Mouse (Mus musculus): Measurements from ENCODE around the gene Olfr90. TPM values are rescaled to one million over a fixed set of nuclear protein-coding genes. Genes with fewer than 3 reads are reported as not detected.
A peak's percentile ranks its signal among the peaks of the same experiment; 100 is the strongest.

Olfr90 gene
- polyA plus RNA-seq, 1 experiment from 2014 or later, result not detected

GRCm38 (mm10) chr17:37075181-37075580, 13.1 kb downstream of the Olfr90 start:
- Histone ChIP-seq H3K36me3 (peaks cover 69% of the 10 kb centered on the region), H3K27ac (replicated peaks) (no peak overlapping the region), H3K27me3 (ENCODE audit: low read depth, poor library complexity, severe bottlenecking) (no peaks in the 10 kb centered on the region), H3K4me3 (no peak overlapping the region), H3K4me1 (peaks cover 46% of the 10 kb centered on the region), H3K9me3 (replicated peaks) (no peaks in the 10 kb centered on the region)
- 87% methylated on average over 6 of the region's 6 CpGs for WGBS
- no peak for DNase-seq (ENCODE audit: low spot score)

- 45% methylated on average over 11 of the region's 11 CpGs for WGBS
- H3K27ac ChIP-seq (replicated peaks), result peak overlapping the region; percentile 67
These were observed 15.5 kb downstream of the Olfr90 start for GRCm38 (mm10) chr17:37072730-37073276.

GRCm38 (mm10) chr17:37072080-37072729, 16.1 kb downstream of the Olfr90 start:
- Histone ChIP-seq H3K27me3 (ENCODE audit: low read depth, poor library complexity, severe bottlenecking) (no peaks in the 10 kb centered on the region), H3K4me3 (no peak overlapping the region), H3K27ac (replicated peaks) (peak overlapping the region; percentile 56), H3K4me1 (peaks cover 24% of the 10 kb centered on the region), H3K9me3 (replicated peaks) (no peaks in the 10 kb centered on the region), H3K36me3 (peaks cover 98% of the 10 kb centered on the region)
- DNase-seq (ENCODE audit: low spot score), result no peak
- WGBS, result 69% methylated on average over 12 of the region's 12 CpGs

More at GRCm38 (mm10) chr17:37072730-37073276, 15.5 kb downstream of the Olfr90 start:
- no peak for DNase-seq (ENCODE audit: low spot score)
- peaks cover 92% of the 10 kb centered on the region for H3K36me3 ChIP-seq
- H3K27me3 ChIP-seq (ENCODE audit: low read depth, poor library complexity, severe bottlenecking), result no peaks in the 10 kb centered on the region
- H3K9me3 ChIP-seq (replicated peaks), result no peaks in the 10 kb centered on the region
- no peak overlapping the region for H3K4me3 ChIP-seq
- H3K4me1 ChIP-seq, result peaks cover 24% of the 10 kb centered on the region

DNA sequence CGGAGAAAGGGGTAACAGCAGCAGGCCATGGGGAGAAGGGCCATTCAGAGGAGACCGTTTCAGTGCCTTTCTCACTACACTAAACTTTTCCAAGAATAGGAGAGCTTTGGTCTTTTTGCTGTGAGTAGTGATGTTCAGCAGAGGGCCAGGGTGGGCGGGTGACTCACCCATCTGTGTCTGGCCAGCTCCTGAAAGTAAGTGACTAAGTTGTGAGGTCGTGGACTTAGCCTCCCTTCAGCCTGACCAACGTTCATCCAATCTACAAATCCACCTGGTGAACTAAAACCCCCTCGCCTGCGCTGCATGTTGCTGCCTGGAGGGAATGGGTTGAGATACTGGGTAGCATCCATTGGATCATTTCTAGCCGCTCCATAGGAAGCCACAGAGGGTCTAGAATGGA, 18.2 kb downstream of the Olfr90 start:
- WGBS, result 90% methylated on average over 8 of the region's 8 CpGs
- peaks cover 99% of the 10 kb centered on the region for H3K36me3 ChIP-seq
- H3K9me3 ChIP-seq (replicated peaks), result no peaks in the 10 kb centered on the region
- H3K4me1 ChIP-seq, result peaks cover 24% of the 10 kb centered on the region
- DNase-seq (ENCODE audit: low spot score), result no peak
- no peak overlapping the region for H3K4me3 ChIP-seq
- no peak overlapping the region for H3K27ac ChIP-seq (replicated peaks)
- no peaks in the 10 kb centered on the region for H3K27me3 ChIP-seq (ENCODE audit: low read depth, poor library complexity, severe bottlenecking)

DNA sequence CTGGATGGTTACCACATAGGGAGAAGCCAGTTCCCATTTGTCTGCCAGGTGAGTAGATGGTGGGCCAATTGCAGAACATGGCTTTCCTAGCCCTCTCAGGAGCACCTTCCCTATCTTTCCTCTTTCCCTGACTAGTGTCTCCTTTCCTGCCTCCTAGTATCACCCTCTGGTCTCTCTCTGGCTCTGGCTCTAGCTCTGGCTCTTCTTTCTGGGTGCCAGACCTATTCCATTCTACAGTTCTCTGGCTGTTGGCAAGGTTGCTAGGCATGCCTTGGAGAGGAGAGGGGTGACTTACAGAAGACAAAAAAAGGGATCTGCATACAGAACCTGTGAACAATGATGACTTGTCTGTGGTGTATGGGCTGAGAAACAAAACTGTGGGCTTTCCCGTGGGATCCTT, 20.4 kb downstream of the Olfr90 start:
- no peak overlapping the region for H3K4me3 ChIP-seq
- H3K9me3 ChIP-seq (replicated peaks), result no peaks in the 10 kb centered on the region
- peaks cover 99% of the 10 kb centered on the region for H3K36me3 ChIP-seq
- WGBS, result 85% methylated on average over 1 of the region's 1 CpGs
- H3K27me3 ChIP-seq (ENCODE audit: low read depth, poor library complexity, severe bottlenecking), result no peaks in the 10 kb centered on the region
- peaks cover 19% of the 10 kb centered on the region for H3K4me1 ChIP-seq
- no peak overlapping the region for H3K27ac ChIP-seq (replicated peaks)
- DNase-seq (ENCODE audit: low spot score), result no peak

- peaks cover 11% of the 10 kb centered on the region; the same call in 1 of the 2 replicates for H3K4me1 ChIP-seq
- no peaks in the 10 kb centered on the region for H3K9me3 ChIP-seq (replicated peaks)
- H3K36me3 ChIP-seq, result peaks cover 99% of the 10 kb centered on the region
- H3K27ac ChIP-seq (replicated peaks), result no peak overlapping the region
- H3K27me3 ChIP-seq (ENCODE audit: low read depth, poor library complexity, severe bottlenecking), result no peaks in the 10 kb centered on the region
- no peak overlapping the region for H3K4me3 ChIP-seq
- WGBS, result 93% methylated on average over 2 of the region's 2 CpGs
- DNase-seq (ENCODE audit: low spot score), result no peak
These were observed 22.3 kb downstream of the Olfr90 start for GRCm38 (mm10) chr17:37065993-37066392.

GRCm38 (mm10) chr17:37063686-37064495, 24.4 kb downstream of the Olfr90 start:
- Histone ChIP-seq H3K36me3 (peaks cover 99% of the 10 kb centered on the region), H3K9me3 (replicated peaks) (no peaks in the 10 kb centered on the region), H3K27ac (replicated peaks) (no peak overlapping the region), H3K4me3 (no peak overlapping the region), H3K4me1 (peaks cover 11% of the 10 kb centered on the region; the same call in 1 of the 2 replicates), H3K27me3 (ENCODE audit: low read depth, poor library complexity, severe bottlenecking) (no peaks in the 10 kb centered on the region)
- DNase-seq (ENCODE audit: low spot score), result no peak
- WGBS, result 63% methylated on average over 11 of the region's 11 CpGs

DNA sequence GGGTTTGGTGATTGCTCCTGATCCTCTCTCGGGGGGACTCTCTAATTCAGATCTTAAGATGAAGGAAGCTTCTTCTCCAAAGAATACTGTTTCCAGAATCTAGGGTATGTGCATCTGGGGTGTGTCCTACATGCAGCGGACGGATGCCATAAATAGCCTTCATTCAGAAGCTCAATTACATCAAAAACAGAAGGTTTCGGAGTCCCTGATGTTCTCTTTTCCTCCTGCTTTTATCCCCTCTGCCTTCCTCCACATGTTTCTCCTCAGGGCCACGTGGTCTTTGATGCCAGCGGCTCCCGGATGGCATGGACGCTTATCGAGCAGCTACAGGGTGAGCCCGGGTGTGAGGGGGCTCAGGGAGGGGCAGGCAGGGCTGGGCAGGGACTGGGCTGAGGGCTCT, 25.2 kb downstream of the Olfr90 start:
- H3K9me3 ChIP-seq (replicated peaks), result no peaks in the 10 kb centered on the region
- H3K27me3 ChIP-seq (ENCODE audit: low read depth, poor library complexity, severe bottlenecking), result no peaks in the 10 kb centered on the region
- H3K36me3 ChIP-seq, result peaks cover 99% of the 10 kb centered on the region
- no peak for DNase-seq (ENCODE audit: low spot score)
- WGBS, result 71% methylated on average over 10 of the region's 10 CpGs
- H3K4me1 ChIP-seq, result peaks cover 11% of the 10 kb centered on the region; the same call in 1 of the 2 replicates
- no peak overlapping the region for H3K4me3 ChIP-seq
- no peak overlapping the region for H3K27ac ChIP-seq (replicated peaks)

GRCm38 (mm10) chr17:37062101-37062641, 26.1 kb downstream of the Olfr90 start:
- Histone ChIP-seq H3K4me3 (no peak overlapping the region), H3K36me3 (peaks cover 99% of the 10 kb centered on the region), H3K9me3 (replicated peaks) (no peaks in the 10 kb centered on the region), H3K4me1 (peaks cover 11% of the 10 kb centered on the region; the same call in 1 of the 2 replicates), H3K27me3 (ENCODE audit: low read depth, poor library complexity, severe bottlenecking) (no peaks in the 10 kb centered on the region), H3K27ac (replicated peaks) (no peak overlapping the region)
- DNase-seq (ENCODE audit: low spot score), result no peak
- WGBS, result 84% methylated on average over 10 of the region's 10 CpGs

DNA sequence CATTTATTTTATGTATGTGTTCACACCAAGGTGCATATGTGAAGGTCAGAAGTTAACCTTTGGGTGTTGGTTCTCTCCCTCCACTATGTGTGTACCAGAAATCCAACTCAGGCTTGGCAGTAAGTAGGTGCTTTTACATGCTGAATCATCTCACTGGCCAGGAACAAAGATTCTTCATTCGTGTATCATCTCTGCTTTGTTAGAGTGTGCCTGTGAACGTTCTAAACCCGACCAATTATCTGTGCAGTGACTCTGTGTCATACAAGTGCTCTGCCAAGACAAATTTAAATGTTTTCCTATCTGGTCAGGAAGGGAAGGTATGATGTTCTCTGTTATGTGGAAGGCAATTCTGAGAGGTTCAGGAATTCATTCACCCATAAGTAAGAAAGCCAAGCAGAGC, 26.9 kb downstream of the Olfr90 start:
- H3K27ac ChIP-seq (replicated peaks), result no peak overlapping the region
- DNase-seq (ENCODE audit: low spot score), result no peak
- H3K36me3 ChIP-seq, result peaks cover 99% of the 10 kb centered on the region
- 69% methylated on average over 3 of the region's 3 CpGs for WGBS
- H3K4me3 ChIP-seq, result no peak overlapping the region
- H3K4me1 ChIP-seq, result peaks cover 11% of the 10 kb centered on the region; the same call in 1 of the 2 replicates
- H3K27me3 ChIP-seq (ENCODE audit: low read depth, poor library complexity, severe bottlenecking), result no peaks in the 10 kb centered on the region
- no peaks in the 10 kb centered on the region for H3K9me3 ChIP-seq (replicated peaks)

GRCm38 (mm10) chr17:37056957-37057356, 31.3 kb downstream of the Olfr90 start:
- H3K4me1 ChIP-seq, result peaks cover 6% of the 10 kb centered on the region; the same call in 1 of the 2 replicates
- WGBS, result 86% methylated on average over 6 of the region's 6 CpGs
- no peak overlapping the region for H3K27ac ChIP-seq (replicated peaks)
- H3K36me3 ChIP-seq, result peaks cover 89% of the 10 kb centered on the region
- no peak overlapping the region for H3K4me3 ChIP-seq
- no peaks in the 10 kb centered on the region for H3K9me3 ChIP-seq (replicated peaks)
- H3K27me3 ChIP-seq (ENCODE audit: low read depth, poor library complexity, severe bottlenecking), result no peaks in the 10 kb centered on the region
- DNase-seq (ENCODE audit: low spot score), result no peak

GRCm38 (mm10) chr17:37051745-37052144, 36.6 kb downstream of the Olfr90 start:
- Histone ChIP-seq H3K27me3 (ENCODE audit: low read depth, poor library complexity, severe bottlenecking) (peaks cover 32% of the 10 kb centered on the region), H3K9me3 (replicated peaks) (no peaks in the 10 kb centered on the region), H3K4me1 (peaks cover 52% of the 10 kb centered on the region), H3K27ac (replicated peaks) (no peak overlapping the region), H3K36me3 (peaks cover 37% of the 10 kb centered on the region), H3K4me3 (peak overlapping the region; percentile 77)
- WGBS, result 55% methylated on average over 4 of the region's 4 CpGs
- DNase-seq (ENCODE audit: low spot score), result no peak

Data from midbrain, embryonic 10.5 days (tissue).